Mouse (Mus musculus) monocyte, adult 5-6 weeks (primary cell): ENCODE results near the gene Psen2. TPM values are rescaled to one million over a fixed set of nuclear protein-coding genes. Genes with fewer than 3 reads are reported as not detected.

Experiments used
- ATAC-seq: fragments of 153-309, 156-312 bp; replicated peaks from 2 replicates; pipeline ENCODE4 v1.8.0; 2017; ENCODE audit warnings: mild to moderate bottlenecking; ENCODE audit not compliant: low TSS enrichment, insufficient number of reproducible peaks, severe bottlenecking, poor library complexity, low FRiP score
- total RNA-seq: library from RNA; stranded (forward); fragments of 200-1000, 200-491, 200-594 nt; gene quantifications from 3 replicates; pipeline ENCODE4 v1.2.3, GENCODE M21; 2017

Gene Psen2
- total RNA-seq, 1 experiment from 2014 or later, result 38.0 TPM

- ATAC-seq, result no peak
Observed at GRCm38 (mm10) chr1:180216541-180217276, 46.5 kb downstream of the Psen2 start.

GRCm38 (mm10) chr1:180215044-180215443, 48.2 kb downstream of the Psen2 start:
- ATAC-seq, result peak; percentile 94

GRCm38 (mm10) chr1:180212911-180213310, 50.3 kb downstream of the Psen2 start:
- no peak for ATAC-seq

GRCm38 (mm10) chr1:180210781-180211271, 52.4 kb downstream of the Psen2 start:
- no peak for ATAC-seq

GRCm38 (mm10) chr1:180210031-180210432, 53.2 kb downstream of the Psen2 start:
- no peak for ATAC-seq

- no peak for ATAC-seq
Observed at GRCm38 (mm10) chr1:180208370-180208769, 54.9 kb downstream of the Psen2 start.

- no peak for ATAC-seq
Observed at GRCm38 (mm10) chr1:180200722-180201121, 62.5 kb downstream of the Psen2 start.

GRCm38 (mm10) chr1:180199715-180200050, 63.6 kb downstream of the Psen2 start:
- no peak for ATAC-seq

GRCm38 (mm10) chr1:180198959-180199714, 64.1 kb downstream of the Psen2 start, which contains the start of gene Coq8a:
Gene Coq8a (minus strand): TSS chr1:180199602.
- no peak; the same call in 1 of the 2 replicates for ATAC-seq

- no peak for ATAC-seq
Observed at GRCm38 (mm10) chr1:180197956-180198355, 65.3 kb downstream of the Psen2 start.

- ATAC-seq, result no peak
Observed at GRCm38 (mm10) chr1:180196508-180196907, 66.7 kb downstream of the Psen2 start.

GRCm38 (mm10) chr1:180195703-180196381, 67.4 kb downstream of the Psen2 start:
- peak; percentile 95 for ATAC-seq

- ATAC-seq, result peak; percentile 21; the same call in 1 of the 2 replicates
Observed at GRCm38 (mm10) chr1:180194781-180195471, 68.3 kb downstream of the Psen2 start.

- no peak for ATAC-seq
Observed at GRCm38 (mm10) chr1:180194048-180194447, 69.2 kb downstream of the Psen2 start.

GRCm38 (mm10) chr1:180193391-180193935, 69.8 kb downstream of the Psen2 start:
- no peak for ATAC-seq

- ATAC-seq, result no peak
Observed at GRCm38 (mm10) chr1:180192866-180193265, 70.4 kb downstream of the Psen2 start.

GRCm38 (mm10) chr1:180191651-180192220, 71.5 kb downstream of the Psen2 start:
- no peak for ATAC-seq

GRCm38 (mm10) chr1:180191112-180191511, 72.1 kb downstream of the Psen2 start:
- ATAC-seq, result no peak
